Mouse (Mus musculus): ENCODE results near the gene Zg16. TPM values are rescaled to one million over a fixed set of nuclear protein-coding genes. Genes with fewer than 3 reads are reported as not detected.

Gene Zg16
- polyA plus RNA-seq, 1 experiment from 2014 or later, result not detected

DNA sequence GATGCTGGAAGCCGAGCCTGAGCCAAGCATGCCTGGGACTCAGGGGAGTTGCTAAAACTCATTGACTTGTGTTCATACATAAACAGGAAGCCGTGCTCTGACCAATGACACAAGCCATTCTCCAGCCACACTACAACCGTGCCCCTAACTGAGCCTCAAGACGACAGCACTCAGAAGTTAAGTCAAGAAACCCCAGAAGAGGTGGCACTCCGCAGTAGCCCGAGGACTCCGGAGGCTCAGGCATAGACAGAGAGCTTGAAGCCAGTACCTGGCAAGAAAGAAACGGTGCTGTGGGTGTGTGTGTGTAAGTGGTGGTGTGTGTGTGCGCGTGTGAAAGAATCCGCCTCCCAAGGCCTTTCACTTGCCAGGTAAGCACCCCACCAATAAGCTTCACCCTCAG, 27.8 kb upstream of the Zg16 start:
- 79% methylated on average over 11 of the region's 11 CpGs for WGBS
- H3K27ac ChIP-seq, result no peak overlapping the region
- no peak overlapping the region for H3K4me2 ChIP-seq (replicated peaks)
- ATAC-seq (ENCODE audit: low FRiP score, low read depth), result no peak
- H3K27me3 ChIP-seq, result peaks cover 6% of the 10 kb centered on the region
- H3K9me3 ChIP-seq, result no peaks in the 10 kb centered on the region
- H3K36me3 ChIP-seq, result no peaks in the 10 kb centered on the region
- H3K4me1 ChIP-seq, result peaks cover 17% of the 10 kb centered on the region
- no peak overlapping the region for H3K4me3 ChIP-seq
- H3K9ac ChIP-seq, result no peak overlapping the region

- Histone ChIP-seq H3K4me3 (no peak overlapping the region), H3K27me3 (no peaks in the 10 kb centered on the region), H3K4me2 (replicated peaks) (no peak overlapping the region), H3K9ac (no peak overlapping the region), H3K9me3 (no peaks in the 10 kb centered on the region), H3K27ac (no peak overlapping the region), H3K4me1 (peaks cover 17% of the 10 kb centered on the region), H3K36me3 (no peaks in the 10 kb centered on the region)
- 56% methylated on average over 11 of the region's 12 CpGs for WGBS
- ATAC-seq (ENCODE audit: low FRiP score, low read depth), result no peak
These were observed 26.6 kb upstream of the Zg16 start for GRCm38 (mm10) chr7:127113614-127114259.

GRCm38 (mm10) chr7:127112921-127113597, 25.9 kb upstream of the Zg16 start:
- Histone ChIP-seq H3K36me3 (no peaks in the 10 kb centered on the region), H3K9ac (0 out of 2 replicates have a peak overlapping the region, but pooled peaks have one; percentile 8), H3K27ac (no peak overlapping the region), H3K4me1 (peaks cover 17% of the 10 kb centered on the region), H3K27me3 (no peaks in the 10 kb centered on the region), H3K9me3 (no peaks in the 10 kb centered on the region), H3K4me3 (no peak overlapping the region), H3K4me2 (replicated peaks) (no peak overlapping the region)
- ATAC-seq (ENCODE audit: low FRiP score, low read depth), result no peak
- whole genome bisulfite sequencing, result 32% methylated on average over 9 of the region's 9 CpGs

DNA sequence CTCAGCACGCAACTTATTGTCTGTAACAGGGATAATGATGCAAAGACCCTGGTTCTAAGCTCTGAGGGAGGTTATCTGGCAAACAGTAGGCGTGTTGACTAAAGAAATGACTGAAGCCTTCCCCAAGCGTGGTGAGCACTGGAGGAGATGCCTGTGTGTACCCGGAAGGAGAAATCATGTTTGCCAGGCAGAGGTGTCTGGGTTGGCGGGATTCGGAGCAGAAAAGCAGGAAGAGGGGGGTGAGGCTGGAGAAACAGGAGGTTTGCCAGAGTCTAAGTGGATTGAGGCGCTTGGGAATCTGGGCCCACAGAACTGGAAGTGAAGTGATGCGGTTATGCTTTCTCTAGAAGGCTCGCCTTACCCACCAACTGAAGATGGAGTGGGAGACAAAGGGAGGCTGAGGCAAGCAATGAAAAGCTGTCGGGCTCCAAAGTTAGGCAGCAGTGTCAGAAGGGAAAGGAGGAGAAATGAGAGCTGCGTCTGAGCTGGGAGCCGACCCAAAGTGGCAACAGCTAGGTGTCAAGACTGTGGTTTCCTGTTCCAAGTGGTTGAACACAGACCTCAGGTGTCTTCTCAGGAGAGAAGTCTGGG, 25.2 kb upstream of the Zg16 start:
- H3K4me3 ChIP-seq, result no peak overlapping the region
- ATAC-seq (ENCODE audit: low FRiP score, low read depth), result no peak
- no peaks in the 10 kb centered on the region for H3K27me3 ChIP-seq
- no peaks in the 10 kb centered on the region for H3K36me3 ChIP-seq
- 73% methylated on average over 12 of the region's 12 CpGs for WGBS
- no peak overlapping the region for H3K27ac ChIP-seq
- no peak overlapping the region for H3K9ac ChIP-seq
- H3K4me2 ChIP-seq (replicated peaks), result no peak overlapping the region
- no peaks in the 10 kb centered on the region for H3K9me3 ChIP-seq
- peaks cover 10% of the 10 kb centered on the region for H3K4me1 ChIP-seq

- H3K4me2 ChIP-seq (replicated peaks), result no peak overlapping the region
These were observed 24.3 kb upstream of the Zg16 start for GRCm38 (mm10) chr7:127111461-127111860.

GRCm38 (mm10) chr7:127110239-127111007, 23.3 kb upstream of the Zg16 start:
- Histone ChIP-seq H3K4me2 (replicated peaks) (no peak overlapping the region), H3K36me3 (no peaks in the 10 kb centered on the region), H3K27me3 (no peaks in the 10 kb centered on the region), H3K4me1 (peaks cover 7% of the 10 kb centered on the region; the same call in 1 of the 2 replicates), H3K9ac (no peak overlapping the region), H3K27ac (no peak overlapping the region), H3K4me3 (no peak overlapping the region), H3K9me3 (no peaks in the 10 kb centered on the region)
- ATAC-seq (ENCODE audit: low FRiP score, low read depth), result peak; percentile 63; the same call in 1 of the 2 replicates
- WGBS, result 44% methylated on average over 18 of the region's 18 CpGs

More at GRCm38 (mm10) chr7:127111461-127111860, 24.3 kb upstream of the Zg16 start:
- WGBS, result 45% methylated on average over 6 of the region's 6 CpGs
- H3K27me3 ChIP-seq, result no peaks in the 10 kb centered on the region
- peaks cover 10% of the 10 kb centered on the region for H3K4me1 ChIP-seq
- no peak overlapping the region for H3K4me3 ChIP-seq
- H3K9me3 ChIP-seq, result no peaks in the 10 kb centered on the region
- no peak overlapping the region for H3K27ac ChIP-seq
- H3K36me3 ChIP-seq, result no peaks in the 10 kb centered on the region
- no peak for ATAC-seq (ENCODE audit: low FRiP score, low read depth)
- no peak overlapping the region for H3K9ac ChIP-seq

- H3K27me3 ChIP-seq, result no peaks in the 10 kb centered on the region
- H3K4me3 ChIP-seq, result no peak overlapping the region
- no peaks in the 10 kb centered on the region for H3K9me3 ChIP-seq
- H3K27ac ChIP-seq, result no peak overlapping the region
- WGBS, result 73% methylated on average over 7 of the region's 7 CpGs
- no peak overlapping the region for H3K9ac ChIP-seq
- no peak for ATAC-seq (ENCODE audit: low FRiP score, low read depth)
- H3K36me3 ChIP-seq, result no peaks in the 10 kb centered on the region
- H3K4me2 ChIP-seq (replicated peaks), result no peak overlapping the region
- H3K4me1 ChIP-seq, result 0 out of 2 replicates have a peak, but pooled peaks cover 4% of the 10 kb centered on the region
These were observed 18.4 kb upstream of the Zg16 start for GRCm38 (mm10) chr7:127105551-127105950.

DNA sequence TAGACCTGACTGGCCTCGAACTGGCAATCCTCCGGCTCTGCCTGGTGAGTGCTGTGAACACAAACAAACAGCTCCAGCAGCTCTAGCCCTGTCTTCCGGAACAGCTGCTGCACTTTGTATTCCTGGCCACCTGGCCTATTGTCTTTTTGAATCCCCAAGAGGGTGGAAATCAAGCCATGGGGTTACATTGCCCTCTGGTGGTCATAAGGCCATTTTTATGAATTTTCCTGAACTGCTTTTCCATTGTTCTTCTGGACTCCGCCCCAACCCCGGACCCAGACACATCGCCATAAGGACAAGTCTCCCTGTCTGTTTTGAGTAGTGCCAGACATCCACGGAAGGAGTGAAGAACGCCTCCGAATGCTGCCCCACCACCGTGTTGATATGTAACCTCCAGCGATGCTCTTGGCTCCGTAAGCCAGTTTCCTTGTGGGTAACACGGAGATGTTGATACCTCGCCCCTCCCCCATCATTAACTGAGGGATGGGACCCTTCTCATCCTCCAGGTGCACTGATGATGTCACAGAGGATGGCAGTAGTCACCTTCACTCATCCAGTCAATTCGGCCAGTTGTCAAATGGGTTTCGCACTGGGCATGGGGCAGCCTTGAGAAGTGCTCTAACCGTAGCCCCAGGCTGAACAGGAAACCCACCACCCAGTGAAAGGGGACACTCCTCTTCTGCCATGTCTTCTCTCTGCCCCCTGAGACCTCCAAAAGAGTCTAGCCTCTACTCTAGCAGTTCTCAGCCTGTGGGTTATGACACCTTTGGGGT, 17.6 kb upstream of the Zg16 start:
- WGBS, result 14% methylated on average over 17 of the region's 17 CpGs
- Histone ChIP-seq H3K27me3 (no peaks in the 10 kb centered on the region), H3K4me1 (0 out of 2 replicates have a peak, but pooled peaks cover 4% of the 10 kb centered on the region), H3K9ac (peak overlapping the region; percentile 40; the same call in 1 of the 2 replicates), H3K36me3 (no peaks in the 10 kb centered on the region), H3K4me2 (replicated peaks) (peak overlapping the region; percentile 56), H3K27ac (0 out of 2 replicates have a peak overlapping the region, but pooled peaks have one; percentile 2), H3K4me3 (peak overlapping the region; percentile 37), H3K9me3 (no peaks in the 10 kb centered on the region)
- ATAC-seq (ENCODE audit: low FRiP score, low read depth), result peak; percentile 84

DNA sequence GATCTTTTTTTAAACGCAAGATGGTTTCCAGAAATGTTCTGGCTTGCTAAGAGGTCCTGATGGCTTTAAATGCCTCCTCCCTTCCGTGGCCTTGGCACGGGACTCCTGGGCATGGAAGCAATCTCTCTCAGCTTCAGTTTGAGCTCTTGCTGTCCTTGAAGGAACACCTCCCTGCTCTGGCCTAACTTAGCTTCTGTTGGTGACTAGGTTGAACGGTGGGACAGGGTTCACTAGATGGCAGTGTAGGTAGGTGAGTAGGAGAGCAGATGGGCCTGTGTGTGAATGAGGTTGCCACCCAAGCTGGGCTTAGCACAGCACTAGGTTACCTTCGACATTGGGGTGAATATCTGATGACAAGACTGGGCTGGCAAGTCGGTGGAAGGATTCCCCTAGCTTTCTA, 16.8 kb upstream of the Zg16 start:
- H3K27ac ChIP-seq, result peak overlapping the region; percentile 2; the same call in 1 of the 2 replicates
- no peaks in the 10 kb centered on the region for H3K36me3 ChIP-seq
- H3K9me3 ChIP-seq, result no peaks in the 10 kb centered on the region
- H3K27me3 ChIP-seq, result no peaks in the 10 kb centered on the region
- H3K4me3 ChIP-seq, result no peak overlapping the region
- no peak for ATAC-seq (ENCODE audit: low FRiP score, low read depth)
- 60% methylated on average over 6 of the region's 6 CpGs for WGBS
- H3K4me1 ChIP-seq, result 0 out of 2 replicates have a peak, but pooled peaks cover 4% of the 10 kb centered on the region
- H3K9ac ChIP-seq, result no peak overlapping the region
- H3K4me2 ChIP-seq (replicated peaks), result no peak overlapping the region; the same call in 1 of the 2 replicates

- no peak overlapping the region for H3K9ac ChIP-seq
- H3K9me3 ChIP-seq, result no peaks in the 10 kb centered on the region
- H3K4me3 ChIP-seq, result no peak overlapping the region
- no peaks in the 10 kb centered on the region for H3K27me3 ChIP-seq
- no peak overlapping the region for H3K27ac ChIP-seq
- H3K36me3 ChIP-seq, result no peaks in the 10 kb centered on the region
- ATAC-seq (ENCODE audit: low FRiP score, low read depth), result no peak
- WGBS, result 74% methylated on average over 6 of the region's 6 CpGs
- H3K4me1 ChIP-seq, result 0 out of 2 replicates have a peak, but pooled peaks cover 4% of the 10 kb centered on the region
- no peak overlapping the region for H3K4me2 ChIP-seq (replicated peaks)
These were observed 15.0 kb upstream of the Zg16 start for GRCm38 (mm10) chr7:127102148-127102547.

- Histone ChIP-seq H3K4me3 (no peak overlapping the region), H3K27me3 (no peaks in the 10 kb centered on the region), H3K4me2 (replicated peaks) (no peak overlapping the region), H3K9me3 (no peaks in the 10 kb centered on the region), H3K36me3 (no peaks in the 10 kb centered on the region), H3K9ac (no peak overlapping the region), H3K4me1 (0 out of 2 replicates have a peak, but pooled peaks cover 4% of the 10 kb centered on the region), H3K27ac (no peak overlapping the region)
- ATAC-seq (ENCODE audit: low FRiP score, low read depth), result no peak
- WGBS, result 39% methylated on average over 2 of the region's 2 CpGs
These were observed 14.4 kb upstream of the Zg16 start for GRCm38 (mm10) chr7:127101451-127102016.
